Mouse (Mus musculus) inflammation-experienced regulatory T-cells, adult 6 months (primary cell): ENCODE results near the gene Chrm2. TPM values are rescaled to one million over a fixed set of nuclear protein-coding genes. Genes with fewer than 3 reads are reported as not detected.

Experiments
- ATAC-seq: one replicate; pipeline ENCODE4 v1.8.0; 2017
- polyA plus RNA-seq, 3 experiments: library from polyadenylated mRNA; unstranded; fragments of 100-300 nt; shearing (Covaris generic); gene quantifications; one replicate each; pipeline ENCODE4 v1.2.1; 2017

The Chrm2 gene
- polyA plus RNA-seq, result under 1 TPM in 1 of 3 experiments, not detected in 2; 0.05 TPM

DNA sequence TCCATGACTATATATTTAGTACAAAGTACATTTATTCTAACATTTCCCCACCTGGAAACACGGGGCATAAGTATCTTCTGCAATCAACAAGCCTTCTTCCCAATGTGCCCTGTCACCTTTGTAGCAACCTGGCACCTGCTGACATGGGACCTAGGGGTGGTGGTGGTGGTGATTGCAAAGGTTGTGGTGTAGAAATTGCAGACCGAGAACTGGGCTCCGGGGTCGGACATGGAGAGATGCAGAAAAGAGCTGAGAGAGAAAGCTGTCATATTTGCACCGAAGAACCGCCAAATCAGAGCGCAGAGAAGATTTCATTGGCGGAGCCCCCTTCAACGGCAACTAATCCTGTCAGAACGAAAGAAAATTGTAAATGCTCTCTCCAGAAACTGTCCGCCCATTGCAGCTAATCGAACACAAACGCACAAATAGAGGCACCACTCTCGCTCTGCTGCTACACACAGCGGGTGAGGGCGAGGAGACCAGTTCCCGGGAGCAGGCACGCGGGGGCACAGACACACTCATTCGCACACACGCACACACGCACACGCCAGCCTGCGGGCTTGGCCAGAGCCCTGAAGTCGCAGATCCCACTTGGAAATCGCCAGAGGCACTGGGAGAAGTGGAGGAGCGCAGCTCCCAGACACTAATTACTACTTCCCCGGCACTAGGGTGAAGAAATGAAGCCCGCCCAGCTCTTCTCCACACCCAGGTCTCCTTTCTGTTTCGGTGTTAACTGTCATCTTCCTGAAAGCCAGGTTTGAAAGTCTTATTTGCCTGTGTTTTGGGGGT lies at the start of gene Chrm2:
TSS of gene Chrm2 (plus strand) at position 473 of the 789 bp plus-strand sequence.
- no peak for ATAC-seq

DNA sequence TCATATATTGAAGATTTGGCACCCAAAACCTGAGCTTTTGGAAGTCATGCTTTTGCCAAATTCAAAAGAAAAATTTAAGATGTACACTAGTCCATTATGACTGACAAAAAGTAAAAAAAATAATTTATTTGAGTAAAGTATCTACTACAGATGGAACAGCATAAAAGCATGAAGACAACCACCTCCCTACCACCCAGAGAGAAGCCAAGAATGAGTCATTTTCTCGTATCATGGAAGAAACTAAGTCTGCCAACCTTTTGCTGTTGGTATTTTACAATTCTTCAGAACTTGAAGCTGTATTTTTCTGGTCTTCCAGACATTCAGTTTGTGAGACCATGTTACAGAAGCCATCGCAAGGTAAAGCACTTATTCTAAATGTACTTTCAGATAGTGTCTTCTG lies 13.9 kb upstream of the Chrm2 start:
- no peak for ATAC-seq

DNA sequence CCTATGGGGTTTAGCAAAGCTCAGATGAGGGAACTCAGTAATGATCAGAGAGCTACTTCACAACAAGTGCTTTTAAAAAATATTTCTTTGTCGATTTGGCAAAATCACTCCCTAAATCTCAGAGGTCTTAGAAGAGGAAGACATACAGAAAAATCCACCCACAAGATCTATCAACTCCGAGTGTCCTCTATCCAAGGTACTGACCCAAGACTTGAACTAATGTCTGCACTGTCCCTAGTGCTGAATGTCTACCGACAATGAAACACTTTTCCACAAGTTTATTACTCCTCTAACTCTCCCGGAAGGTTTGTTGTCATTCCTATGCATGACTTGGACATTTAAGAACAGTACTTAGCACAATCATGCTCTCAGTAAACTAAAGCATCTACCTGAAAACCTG lies 9.9 kb upstream of the Chrm2 start:
- no peak for ATAC-seq

DNA sequence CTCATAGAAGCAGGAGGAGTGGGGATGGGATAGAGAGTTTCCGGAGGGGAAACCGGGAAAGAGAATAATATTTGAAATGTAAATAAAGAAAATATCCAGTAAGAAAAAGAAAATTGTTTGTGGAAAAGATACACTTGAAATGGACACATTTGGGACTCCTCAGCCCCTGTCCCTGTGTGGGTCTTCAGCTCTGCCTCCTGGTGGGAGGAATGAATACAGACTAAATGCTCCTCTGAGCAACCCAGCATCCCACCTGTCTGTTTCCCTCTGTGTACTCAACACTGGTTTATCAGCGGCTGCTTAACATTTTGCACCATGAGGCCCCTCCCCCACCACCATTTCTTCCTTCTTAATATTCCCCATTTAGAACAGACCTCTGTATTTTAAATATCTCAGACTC lies 3.8 kb upstream of the Chrm2 start:
- ATAC-seq, result no peak

DNA sequence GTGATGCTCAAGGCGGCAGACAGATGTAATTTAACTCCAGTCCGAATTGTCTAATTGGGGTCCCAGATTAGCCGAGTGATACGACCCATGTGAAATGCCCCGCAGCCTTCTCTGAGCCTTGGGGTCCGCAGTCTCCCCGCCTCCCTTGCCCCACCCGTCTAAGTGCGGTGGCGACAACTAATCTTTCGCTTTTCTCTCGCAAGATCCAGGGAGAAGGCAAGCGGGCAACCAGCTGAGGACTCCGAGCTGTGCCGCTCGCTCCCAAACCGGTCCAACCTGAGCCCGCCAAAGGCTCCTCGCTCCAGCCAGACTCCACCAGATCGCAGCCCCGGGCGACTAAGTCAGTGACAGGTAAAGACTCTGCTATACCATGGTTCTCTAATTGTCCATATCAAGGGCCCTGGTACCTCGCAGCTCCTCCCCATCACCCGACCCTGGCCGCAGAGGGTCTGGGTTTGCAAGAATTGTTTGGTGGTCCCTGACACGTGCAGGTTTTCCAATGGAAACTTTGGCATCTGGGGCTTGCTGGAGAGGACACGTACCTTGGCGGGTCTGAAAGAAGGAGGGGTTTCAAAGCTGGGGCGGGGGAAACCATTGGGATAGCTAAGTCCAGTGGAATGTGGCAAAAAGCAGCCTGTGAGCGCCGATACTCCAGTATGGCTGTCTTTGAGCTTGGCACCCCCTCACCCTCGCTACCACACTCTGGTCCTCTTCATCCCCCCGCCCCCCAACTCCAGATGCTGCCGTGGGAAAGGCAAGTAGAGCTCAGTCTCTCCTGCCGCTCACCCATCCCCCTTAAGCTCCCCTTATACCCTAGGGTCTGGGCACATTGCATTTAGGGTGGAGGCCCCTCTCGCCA lies 746 bp downstream of the Chrm2 start:
- no peak for ATAC-seq

DNA sequence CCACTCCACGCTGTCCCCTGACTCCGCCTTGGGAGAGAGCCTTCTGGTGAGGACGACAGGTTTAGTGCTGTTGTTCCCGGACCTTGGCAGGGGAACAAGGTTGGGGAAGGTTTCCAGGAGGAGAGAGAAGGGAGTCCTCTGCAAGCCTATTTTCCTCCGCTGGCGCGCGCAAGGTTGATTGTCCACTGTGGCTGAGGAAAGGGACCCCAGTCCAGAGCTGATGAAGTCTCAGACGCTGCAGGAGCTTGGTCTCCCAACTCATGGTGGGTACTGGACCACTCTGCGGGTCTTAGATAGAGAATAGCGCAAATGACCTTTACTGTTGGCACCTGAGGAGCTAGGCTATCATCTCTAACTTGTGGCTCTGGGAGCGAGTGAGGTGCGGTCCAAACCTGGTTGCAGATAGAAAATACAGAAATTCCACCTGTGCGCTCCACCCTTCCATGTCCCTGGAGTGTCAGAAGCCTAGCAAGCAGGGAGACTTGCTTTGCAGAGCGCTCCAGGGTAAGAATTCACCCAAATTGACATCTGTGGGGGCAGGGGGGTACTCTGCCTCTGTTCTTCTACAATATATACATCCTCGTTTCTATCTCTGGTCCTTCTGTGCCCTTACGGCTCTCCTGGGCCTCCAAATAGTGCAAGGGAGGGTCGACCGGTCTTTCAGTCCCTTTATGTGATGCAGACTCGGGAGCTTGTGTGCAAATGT lies 1.5 kb downstream of the Chrm2 start:
- no peak for ATAC-seq

DNA sequence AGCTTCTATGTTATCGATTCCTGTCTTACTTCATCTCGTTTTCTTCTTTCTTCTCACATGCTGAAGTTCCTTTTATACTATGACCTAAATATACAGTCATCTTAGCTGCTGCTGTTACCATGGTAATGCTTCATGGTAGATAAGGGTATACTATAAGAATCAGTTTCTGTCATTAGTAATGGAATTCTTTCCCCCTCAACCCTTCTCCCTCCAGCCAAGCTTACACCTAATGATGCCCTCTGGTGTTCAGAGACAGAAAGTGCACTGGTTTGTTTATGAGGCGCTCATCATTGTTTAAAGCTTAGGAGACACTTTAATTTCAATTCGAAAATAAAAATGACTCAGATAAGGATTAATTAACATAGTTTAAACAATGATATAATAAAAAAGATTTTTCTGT lies 5.8 kb downstream of the Chrm2 start:
- no peak for ATAC-seq

DNA sequence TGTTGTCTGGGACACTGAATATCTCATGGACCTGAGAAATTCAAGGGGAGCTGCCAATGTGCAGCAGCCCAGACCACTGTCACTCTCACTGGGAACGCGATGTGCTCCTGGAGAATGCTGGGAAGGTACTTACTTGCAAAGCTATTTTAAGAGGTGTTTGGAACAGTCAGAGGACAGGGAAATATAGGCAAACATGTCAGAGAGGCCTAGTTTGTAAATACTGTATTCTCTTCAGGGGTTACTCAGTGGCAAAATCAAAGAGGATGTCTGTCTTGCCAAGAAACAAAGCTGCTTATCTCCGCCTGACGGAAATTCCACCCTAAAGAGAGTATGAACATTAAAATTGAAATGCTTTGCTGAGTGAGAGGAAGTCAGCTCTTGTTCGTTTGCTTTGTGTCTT lies 17.3 kb downstream of the Chrm2 start:
- ATAC-seq, result no peak

DNA sequence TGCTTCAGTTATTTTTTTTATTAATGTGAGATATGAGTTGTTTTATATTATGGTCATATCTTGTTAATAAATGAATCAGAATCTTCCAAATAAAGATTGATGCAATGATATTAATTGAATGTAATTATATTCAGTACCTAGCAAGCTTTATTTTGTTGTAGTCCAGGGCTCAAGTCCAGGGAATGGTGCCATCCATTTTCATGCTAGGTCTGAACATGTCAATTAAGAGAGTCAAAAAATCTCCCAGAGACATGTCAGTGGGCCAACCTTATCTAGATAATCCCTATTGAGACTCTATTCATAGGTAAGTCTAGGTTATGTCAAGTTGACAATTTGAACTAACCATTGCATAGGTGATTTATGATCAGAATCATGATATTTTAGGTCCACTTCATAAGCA lies 21.1 kb downstream of the Chrm2 start:
- ATAC-seq, result no peak

DNA sequence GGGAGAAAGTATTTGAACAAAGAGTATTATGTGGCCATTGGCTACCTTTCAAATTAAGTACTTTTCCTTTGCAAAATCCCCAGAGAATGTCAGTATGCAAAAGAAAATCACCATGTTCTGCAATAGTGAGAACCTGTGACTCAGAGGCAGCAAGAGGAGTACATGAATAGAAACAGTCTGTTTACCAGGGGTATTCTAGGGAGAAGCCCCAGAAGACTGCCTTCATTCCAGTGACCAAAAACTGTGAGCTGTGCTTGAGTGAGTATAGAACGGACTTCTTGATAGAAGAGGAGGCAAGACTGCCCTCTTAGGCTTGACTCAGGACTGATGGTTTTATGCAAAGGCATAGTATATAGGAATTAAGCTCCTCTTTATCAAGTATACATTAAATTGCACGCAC lies 22.2 kb downstream of the Chrm2 start:
- ATAC-seq, result no peak

DNA sequence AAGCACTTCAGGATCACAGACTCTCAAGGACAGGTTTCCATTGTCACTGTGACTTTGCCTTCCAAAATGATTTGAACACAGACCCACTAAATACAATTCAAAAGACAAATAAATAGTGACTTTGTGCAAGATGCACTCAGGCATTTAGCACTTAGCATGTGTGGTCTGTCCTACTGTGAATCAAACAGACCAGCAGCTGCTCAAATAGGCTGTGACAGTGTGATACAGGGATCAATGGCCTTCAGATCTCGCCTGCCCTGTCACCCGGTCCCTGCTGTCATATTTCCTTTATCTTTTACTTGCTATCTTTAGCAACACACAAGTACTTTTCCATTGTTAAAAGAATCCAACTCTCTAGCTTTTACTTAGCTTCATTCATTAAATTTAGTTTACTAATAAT lies 31.8 kb downstream of the Chrm2 start:
- no peak for ATAC-seq

DNA sequence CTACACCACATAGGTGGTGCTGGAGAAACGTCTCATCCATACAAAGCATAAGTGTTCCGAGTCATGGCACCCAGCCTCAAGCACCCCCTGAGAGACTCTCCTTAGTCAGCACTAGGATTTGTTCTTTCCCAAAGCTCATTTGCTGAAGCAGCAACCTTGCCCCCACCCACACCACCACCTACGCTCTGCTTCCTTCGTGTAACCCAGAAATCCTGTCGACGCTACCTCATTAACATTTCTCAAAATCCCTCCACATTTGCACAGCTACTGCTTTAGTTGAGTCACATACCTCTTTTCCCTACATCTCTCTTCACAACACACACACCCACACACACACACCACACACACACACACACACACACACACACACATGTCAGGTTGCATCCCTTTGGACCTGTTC lies 50.1 kb downstream of the Chrm2 start:
- ATAC-seq, result no peak

DNA sequence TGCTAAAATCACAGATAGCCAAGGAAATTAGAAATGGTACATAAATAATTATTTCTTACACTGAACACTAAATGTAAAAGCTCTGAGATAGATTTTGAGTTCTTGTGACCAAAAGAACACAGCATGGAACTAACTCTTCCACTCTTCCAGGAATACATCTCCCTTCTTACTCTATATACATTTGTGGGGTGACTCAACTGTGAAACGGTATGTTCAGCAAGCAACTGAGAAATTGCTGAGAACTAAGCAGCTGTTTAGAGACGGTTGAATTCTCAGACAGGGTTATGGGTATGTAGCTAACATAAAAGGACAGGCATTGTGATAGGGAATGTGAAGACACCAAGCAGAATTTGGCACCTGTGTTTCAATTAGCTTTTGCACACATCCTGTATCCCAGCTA lies 51.3 kb downstream of the Chrm2 start:
- no peak for ATAC-seq

DNA sequence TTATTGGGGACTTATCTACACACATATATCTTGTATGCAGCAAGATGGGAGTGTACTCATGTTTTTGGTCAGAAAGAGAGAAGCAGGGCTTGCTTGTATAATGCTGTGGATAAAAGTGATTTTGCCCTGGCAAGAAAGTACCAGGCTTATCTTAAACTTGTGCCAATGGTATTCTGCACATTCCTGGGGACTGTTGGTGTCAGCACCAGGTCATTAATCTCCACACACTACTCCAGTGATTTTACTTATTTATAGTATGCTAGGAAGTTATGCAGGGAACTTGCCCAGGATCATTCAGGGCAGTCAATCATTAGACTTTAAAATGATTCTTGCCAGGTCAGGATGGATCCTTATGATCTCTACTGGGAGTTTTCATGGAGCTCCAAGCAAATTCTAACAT lies 63.6 kb downstream of the Chrm2 start:
- no peak for ATAC-seq

DNA sequence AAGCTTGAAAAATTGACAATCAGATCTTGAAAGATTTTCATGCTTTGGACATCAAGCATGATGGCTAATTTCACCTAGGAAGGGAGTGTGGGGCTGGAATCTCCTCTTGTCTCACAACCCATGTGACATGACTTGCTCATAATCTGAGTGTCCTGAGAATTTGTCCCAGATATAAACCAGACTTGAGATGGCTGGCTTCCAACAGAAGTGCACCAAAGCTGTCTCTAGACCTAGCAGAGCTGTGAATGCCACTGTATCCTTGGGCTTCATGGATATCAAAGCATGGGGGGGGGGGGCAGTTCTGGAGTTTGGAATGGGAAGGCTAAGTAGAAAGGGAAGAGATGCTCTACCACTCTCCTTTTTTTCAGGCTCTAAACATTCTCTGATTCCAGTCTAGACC lies 67.2 kb downstream of the Chrm2 start:
- ATAC-seq, result no peak

DNA sequence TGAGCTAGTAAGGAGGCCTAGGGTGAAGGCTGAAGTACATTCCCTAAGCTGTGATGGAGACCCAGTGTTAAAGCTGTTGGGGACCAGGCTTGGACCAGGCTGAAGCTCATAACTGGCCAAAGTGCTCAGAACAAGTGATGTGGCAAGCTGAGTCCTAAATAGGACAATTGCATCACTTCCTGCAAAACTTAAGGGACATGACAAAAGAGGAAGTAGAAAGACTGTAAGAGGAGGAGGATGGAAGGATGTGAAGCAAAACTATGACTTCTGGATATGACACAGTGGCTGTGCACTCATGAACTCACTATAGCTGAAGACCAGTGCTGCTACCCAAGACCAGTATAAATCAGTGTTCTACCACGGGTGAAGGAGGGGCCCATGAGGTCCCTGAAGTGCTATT lies 69.1 kb downstream of the Chrm2 start:
- no peak for ATAC-seq

DNA sequence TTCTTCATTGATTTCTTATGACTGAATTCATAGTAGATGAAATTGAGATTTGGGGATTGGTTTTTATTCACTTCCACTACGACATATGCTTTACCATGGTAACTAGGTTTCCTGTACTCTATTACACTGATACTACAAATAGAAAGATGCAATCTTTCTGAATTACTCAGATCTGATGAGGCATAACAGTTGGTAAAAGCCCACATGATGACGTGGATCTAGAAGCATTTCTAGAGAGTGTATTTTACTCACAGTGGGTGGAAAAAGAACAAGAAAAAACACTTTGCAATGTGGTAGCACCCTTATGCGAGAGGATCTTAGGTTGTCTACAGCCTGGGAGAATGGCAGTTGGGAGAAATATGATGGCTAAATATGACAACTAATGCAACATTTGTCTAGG lies 76.1 kb downstream of the Chrm2 start:
- ATAC-seq, result no peak

DNA sequence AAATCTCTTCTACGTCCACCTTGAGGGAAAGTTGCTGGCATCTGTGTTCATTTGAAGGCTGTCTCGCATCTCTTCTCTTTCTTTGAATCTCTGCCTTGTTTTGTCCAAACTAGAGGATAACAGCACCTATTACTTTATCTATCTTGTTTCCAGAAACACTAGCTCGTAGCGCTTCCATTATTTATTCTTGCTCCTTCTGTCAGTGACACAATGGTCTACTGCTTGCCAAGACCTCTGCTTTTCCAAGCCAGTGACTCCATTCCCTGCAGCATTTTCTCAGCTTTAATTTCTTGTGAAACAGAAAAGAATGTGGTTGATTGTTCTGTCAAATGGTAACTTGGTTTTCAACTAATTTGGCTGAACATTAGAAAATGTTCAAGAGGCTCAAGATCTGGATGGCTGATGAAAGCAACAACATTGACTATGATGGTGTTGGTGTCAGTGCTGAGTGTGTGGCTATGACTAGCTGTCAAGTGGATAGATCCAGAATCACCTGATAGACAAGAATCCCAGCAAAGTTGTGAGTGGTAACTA lies 96.3 kb downstream of the Chrm2 start:
- no peak for ATAC-seq

DNA sequence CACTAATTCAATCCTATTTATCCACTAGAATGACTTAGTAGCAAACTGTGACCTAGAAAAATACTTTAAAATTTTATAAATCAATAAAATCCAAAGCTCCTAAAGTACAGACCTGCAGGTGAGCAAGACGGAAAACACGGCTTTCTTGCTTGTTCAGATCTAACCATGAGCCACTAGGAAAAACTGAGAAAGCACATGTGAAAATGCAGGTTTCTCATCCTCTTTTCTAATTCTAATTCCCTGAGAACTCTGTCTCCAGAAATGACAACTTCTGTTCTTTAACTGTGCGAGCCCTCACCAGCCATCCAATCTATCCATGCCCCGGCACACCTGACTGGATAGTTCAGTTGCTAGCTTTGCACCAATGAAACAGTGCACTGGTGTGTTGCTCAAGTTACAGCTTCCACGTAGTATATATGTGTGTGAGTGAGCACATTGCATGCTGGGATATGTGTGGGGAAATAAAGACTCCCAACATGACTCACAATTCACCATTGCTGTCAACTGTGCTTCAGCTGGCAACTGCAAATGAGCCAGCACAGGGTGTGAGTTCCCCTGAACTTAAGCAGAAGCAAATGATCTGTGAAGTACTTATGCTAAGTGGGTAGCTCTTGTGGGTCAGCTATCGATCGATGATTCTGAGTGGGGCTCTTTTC lies 119.3 kb downstream of the Chrm2 start:
- no peak for ATAC-seq

DNA sequence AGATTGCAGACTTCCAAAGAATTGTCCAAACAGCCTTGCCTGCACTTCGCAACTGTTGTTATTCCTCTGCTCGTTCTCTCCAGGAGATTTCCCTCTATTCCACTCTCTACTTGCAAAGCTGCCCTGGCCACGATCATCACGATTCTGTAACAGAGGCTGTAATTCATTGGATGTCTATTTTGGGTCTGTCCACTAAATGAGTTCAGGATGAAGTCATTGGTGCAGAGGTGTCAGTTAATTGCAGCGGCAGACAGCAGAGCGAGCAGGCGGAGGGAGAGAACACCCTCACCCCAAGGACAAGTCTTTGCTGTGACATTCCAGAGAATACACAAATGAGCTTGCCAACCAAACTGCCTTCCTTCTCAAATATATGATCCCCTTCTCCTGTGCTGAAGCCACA lies 120.1 kb downstream of the Chrm2 start:
- ATAC-seq, result no peak

DNA sequence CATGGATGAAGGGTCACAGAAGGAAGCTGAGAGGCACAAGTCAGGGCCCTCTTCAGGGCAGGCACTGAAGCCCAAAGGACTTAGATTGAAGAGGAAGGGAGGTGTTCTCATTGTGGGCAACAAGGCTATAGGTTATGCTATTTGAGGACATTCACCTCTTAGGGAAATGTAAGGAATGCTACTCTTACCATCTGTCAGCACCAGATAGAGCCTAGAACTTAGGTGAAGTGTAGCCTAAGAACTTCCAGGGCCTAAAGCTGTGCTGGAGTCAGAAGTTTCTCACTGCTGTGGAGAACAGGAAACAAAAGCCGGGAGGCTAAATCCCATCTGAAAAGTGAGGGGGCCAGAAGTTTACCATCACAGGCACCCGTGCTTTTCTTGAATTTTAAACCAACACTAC lies 120.6 kb downstream of the Chrm2 start:
- no peak for ATAC-seq

DNA sequence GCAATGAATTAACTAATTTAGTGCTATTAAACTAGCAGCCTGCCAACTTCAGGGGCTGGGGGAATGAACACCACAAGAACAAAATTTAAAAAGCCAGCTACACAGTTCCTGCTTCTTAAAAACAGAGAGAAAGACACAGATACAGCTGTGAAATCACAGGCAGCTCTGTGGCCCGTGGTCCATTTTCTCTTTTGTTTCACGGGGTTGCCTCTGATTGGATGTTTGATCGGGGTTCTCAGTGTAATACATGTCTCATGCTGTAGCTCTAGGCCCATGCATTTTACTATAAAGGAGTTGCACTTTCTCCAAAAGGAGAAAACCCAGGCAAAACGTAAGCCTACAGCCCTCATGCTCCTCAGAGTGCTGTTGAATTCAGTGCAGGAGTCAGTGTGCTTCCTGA lies 128.6 kb downstream of the Chrm2 start:
- ATAC-seq, result no peak

DNA sequence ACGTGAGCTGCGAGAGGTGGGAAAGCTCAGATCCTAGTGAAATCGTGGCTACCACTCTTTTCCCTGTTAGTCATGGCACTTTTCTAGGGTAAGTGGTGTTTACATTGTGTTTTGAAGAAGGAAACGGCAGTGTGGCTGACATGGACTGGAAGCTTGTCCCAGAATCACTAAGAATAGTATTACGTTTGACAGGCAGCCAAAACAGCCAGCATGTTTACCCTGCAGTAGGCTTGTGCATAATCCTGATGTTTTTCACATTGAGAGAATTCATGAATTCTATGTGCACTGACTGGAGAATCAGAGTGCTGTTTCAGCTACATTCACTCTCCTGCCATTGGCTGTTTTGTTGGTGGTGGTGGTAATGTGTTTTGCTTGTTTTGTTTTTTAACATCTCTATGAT lies 129.4 kb downstream of the Chrm2 start:
- no peak for ATAC-seq
